Mouse (Mus musculus): ENCODE data around the gene Cox5a.
A peak's percentile ranks its signal among the peaks of the same experiment; 100 is the strongest.

Gene Cox5a

DNA sequence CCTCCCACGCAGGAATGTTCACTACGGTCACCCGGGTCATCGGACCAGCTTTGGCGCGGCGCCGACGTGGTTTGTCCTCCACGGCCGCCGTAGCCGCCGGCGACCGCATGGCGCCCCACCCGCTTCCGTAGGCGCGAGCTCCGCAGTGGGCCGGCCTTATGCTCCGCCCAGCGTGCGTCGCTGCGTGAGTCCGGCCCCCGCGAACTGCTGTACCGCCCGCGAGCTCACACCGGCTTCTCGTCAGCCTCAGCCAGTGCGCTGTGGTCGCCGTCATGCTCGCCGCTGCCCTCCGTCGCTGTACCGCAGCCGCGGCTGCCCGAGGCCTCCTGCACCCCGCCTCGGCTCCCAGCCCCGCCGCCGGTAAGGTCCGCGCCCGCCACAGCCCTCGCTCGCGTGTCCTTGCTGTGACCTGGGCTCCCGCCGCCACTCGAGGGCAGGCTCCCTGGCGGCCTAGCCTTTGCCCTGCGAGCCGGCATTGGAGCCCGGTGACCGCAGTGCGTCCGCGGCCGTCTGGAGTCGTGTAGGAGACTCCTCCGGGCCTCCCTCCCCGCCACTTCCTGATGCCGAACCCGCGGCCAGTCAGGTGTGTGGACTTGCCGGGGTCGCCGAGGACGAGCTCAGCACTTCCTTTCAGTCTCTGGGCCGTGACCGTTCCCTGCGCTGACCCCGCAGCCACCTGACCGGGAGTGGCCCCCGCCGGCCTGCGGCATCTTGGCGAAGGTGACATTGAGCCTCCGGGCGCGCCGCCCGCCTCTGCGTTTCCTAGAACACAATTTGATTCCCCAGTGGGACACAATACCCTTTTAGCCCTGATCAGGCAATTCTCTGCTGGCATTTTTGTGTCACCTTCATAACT is at the start of gene Cox5a:
TSS of gene Cox5a (plus strand) at position 219 of the 856 bp plus-strand sequence.
- peak; percentile 93 for DNase-seq (ENCODE audit: low spot score)

DNA sequence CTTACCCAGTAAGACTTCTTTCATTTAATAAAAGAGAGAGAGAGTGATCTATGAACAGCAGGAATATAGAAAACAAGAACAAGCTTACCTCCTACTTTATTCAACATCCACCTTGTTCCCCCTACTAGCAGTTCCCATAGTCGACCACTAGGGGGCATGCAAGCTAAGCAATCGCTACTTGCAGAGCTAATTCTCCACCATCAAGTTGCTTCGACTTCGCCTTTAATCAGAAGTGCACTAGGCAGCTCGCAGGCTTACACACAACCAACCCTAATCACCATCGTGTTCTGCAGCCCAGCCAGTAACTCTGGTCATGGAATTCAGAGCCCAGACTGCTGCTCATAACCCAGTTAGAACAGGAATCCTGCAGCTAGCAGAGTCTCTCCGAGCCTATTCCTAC is 35.3 kb upstream of the Cox5a start:
- DNase-seq (ENCODE audit: low spot score): peak; percentile 75

DNA sequence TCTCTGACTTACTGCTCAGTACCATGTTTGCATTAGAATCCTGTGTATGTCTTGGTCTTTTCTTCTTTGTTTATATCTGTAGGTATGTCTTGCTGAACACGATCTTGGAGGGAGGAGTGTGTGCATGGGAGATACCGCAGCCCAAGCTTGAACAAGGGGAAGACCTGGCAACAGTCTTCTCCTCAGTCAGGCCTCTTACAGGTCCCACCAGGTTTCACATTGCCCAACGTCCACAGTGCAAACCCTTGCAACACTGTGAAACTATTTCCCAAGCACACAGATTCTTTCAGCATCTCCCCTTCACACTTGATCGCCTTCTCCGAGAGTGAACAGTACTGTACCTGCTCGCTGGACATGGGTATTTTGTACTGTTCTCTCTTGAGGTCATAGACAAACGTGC is 33.3 kb upstream of the Cox5a start:
- no peak for DNase-seq (ENCODE audit: low spot score)

DNA sequence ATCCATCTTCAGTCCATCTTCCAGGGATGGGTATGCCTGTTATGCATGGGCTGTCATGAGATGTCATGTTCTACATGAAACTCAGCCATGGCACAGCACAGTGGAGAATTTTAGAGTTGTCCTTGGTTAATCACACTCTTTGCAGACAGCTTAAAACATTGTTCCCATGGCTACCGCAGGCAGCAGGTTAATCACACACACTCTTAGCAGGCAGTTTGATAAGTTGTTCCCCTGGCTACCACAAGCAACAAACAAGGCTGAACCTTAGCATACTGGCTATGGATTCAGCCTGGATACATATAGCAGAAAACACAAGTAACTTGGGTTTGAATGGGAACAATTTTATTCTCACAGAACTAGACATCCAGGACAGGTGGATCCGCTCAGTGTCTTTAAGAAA is 27.5 kb upstream of the Cox5a start:
- DNase-seq (ENCODE audit: low spot score): no peak

DNA sequence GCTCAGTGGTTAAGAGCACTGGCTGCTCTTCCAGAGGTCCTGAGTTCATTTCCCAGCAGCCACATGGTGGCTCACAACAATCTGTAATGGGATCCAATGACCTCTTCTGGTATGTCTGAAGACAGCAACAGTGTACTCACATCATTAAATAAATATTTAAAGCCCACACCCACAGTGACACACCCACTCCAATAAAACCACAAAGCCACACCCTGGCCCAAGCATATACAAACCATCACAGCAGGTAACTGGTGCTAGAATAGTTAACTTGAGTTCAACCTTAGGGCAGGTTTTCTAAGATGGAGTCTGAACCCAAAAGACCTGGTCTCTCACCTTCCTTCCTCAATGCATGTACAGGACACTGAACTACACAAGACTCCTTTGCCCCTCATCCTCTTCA is 26.1 kb upstream of the Cox5a start:
- DNase-seq (ENCODE audit: low spot score): no peak

DNA sequence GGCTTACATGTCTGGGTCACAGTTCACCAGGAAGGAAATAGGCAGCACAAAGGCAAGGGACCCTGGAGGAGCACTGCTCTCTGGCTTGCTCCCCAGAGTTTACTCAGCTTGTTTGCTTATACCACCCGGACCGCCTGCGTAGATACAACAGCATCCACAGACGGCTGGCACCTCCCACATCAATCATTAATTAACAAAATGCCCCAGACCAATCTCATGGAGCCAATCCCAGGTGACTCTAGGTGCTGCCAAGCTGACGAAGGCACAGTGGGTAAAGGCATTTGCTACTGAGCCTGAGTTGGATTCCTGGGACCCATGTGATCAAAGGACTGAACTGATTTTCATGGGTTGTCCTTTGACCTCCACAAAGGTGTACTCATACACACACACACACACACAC is 23.8 kb upstream of the Cox5a start:
- no peak for DNase-seq (ENCODE audit: low spot score)

DNA sequence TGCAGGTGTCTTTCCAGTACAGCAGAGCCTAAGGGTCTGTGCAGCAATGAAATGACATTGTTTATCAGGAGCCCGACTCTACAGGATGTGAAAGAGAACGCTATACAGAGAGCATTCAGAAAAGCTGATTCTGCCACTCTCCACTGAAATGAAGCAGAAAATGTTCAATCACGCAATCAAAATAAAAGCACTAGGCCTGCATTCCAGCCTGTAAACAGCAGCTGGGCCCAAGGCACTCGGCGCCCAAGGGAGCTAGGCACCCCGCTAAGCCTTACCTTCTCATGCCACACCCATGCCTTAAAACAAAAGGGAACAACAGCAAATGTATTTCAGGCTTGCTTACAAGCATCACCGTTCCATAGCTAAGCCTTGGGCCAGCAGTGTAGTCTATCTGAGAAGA is 22.5 kb upstream of the Cox5a start:
- DNase-seq (ENCODE audit: low spot score): no peak

DNA sequence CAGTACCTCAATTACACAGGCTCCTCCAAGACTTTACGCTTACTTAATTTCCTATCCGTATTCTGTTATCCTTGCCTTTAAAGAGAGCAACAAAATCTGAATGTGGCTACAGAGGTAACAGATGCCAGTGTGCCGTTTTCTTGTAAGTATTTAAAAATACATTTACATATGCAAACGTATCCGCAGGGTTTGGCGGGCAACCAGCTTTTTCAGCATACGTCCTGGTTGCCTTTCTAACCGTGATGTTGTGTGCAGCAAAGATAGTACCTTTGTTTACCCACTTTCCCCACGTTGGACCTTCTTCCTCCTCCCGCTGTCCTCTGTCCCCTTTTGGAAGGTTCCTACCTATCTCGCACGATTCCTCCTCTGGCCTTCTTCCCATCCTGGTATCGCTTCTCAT is 19.6 kb upstream of the Cox5a start:
- no peak for DNase-seq (ENCODE audit: low spot score)

DNA sequence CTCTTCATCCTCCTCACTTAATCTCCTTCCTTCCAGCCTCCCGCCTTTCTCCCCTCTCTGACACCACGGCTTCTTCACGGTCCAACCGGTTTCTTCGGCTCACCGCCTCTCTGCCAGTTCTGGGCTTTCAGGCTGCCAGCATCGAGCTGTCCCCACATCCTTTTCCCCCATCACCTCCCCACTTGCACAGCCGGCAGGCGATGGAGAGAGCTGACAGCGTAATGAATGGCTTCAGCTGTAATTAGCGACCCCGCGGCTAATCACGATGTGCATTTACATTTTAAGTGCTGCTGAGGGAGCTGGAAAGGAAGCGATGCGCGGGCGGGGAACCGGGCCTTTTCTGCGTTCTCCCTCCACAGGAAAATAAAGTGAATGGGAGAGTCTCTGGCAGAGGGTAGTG is 19.2 kb upstream of the Cox5a start:
- DNase-seq (ENCODE audit: low spot score): peak; percentile 9

DNA sequence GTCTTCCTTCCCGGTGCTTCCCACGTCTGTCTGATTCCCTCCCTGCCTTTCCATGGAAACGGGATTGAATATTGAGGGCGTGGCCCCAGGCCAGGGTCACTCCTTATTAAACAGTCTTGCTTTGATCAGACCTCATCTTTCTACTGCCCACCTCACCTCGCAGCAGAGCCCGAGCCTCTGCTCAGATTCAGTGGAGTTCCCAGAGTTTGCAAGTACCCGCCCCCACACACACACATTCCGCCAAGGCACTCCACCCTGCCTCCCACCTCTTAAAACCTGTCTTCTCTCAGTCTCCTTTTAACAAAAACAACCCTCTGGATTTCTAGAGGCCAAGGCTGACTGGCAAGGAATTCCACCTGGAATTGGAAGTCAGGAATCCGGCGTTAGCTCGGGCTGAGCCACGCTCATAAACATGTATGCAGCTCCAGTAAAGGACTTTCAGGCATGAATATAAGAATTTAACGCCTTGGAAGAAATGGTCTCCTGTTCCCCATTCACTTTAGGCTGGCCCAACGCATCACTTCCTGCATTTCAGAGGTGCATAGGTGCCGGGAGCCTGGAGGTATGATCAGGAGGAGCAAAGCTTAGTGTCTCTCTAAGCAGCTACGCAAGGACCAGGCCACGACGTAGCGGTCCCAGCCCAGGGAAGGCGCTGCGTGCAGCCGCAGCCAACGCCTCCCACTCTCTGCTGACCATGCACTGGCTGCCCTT is 18.0 kb upstream of the Cox5a start:
- DNase-seq (ENCODE audit: low spot score): peak; percentile 40

DNA sequence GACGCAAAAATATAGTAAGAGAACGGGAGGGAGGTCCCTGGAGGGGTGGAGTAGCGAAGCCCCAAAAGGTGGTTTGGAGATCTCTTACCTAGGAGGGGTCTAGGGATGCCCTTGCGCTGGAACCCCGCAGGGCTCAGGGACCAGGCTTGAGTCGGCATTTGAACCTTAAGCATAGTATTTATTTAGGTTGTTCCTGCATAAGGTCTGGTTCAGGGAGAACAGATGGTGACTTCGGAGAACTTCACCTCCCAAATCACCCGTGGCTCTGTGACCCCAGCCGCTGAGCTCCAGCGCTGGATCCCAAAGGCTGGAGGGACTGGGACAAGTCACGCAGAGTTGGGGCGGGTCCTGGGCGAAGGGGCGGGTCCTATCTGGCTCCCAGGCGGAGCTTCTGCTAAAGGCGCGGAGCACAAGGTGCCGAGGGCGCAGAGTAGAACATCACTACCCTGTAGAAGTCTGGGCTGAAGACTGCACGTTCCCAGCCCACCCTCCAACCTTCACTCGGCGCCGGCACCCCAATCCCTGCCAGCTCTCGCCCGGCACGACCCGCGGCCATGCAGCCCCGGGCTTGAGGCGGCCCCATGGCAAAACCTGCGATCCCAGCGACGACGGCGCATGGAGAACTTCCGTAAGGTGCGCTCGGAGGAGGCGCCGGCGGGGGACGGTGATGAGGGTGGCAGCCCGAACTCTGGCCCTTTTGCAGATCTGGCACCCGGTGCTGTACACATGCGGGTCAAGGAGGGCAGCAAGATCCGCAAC is 17.3 kb upstream of the Cox5a start, which contains the start of gene Rpp25:
TSS of gene Rpp25 (plus strand) at position 405 of the 759 bp plus-strand sequence.
- DNase-seq (ENCODE audit: low spot score): peak; percentile 74

DNA sequence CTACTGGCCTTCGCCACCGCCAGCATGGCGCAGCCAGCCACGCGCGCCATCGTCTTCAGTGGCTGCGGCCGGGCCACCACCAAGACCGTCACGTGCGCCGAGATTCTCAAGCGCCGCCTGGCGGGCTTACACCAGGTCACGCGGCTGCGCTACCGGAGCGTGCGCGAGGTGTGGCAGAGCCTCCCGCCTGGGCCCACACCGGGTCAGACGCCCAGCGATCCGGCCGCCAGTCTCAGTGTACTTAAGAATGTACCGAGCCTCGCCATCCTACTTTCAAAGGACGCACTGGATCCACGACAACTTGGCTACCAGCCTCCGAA is 16.7 kb upstream of the Cox5a start:
- peak; percentile 67 for DNase-seq (ENCODE audit: low spot score)

DNA sequence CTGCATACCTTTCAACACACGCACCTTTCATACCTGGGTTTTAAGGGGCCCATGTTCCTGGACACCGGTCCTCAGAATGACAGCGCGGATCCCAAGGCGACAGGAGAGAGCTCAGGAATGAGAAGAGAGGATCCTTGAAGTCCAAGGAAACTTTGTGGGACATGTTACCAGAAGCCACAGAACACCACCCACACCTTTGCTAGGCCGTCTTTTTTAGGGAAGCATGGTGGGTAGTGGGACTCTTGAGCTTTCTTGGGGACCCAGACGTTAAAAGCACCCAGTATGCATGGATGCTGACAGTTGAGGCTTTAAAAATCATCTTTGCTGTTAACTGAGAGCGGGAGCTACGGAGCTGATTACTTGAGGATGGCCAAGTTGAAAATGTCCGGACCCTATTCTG is 16.2 kb upstream of the Cox5a start:
- no peak for DNase-seq (ENCODE audit: low spot score)

DNA sequence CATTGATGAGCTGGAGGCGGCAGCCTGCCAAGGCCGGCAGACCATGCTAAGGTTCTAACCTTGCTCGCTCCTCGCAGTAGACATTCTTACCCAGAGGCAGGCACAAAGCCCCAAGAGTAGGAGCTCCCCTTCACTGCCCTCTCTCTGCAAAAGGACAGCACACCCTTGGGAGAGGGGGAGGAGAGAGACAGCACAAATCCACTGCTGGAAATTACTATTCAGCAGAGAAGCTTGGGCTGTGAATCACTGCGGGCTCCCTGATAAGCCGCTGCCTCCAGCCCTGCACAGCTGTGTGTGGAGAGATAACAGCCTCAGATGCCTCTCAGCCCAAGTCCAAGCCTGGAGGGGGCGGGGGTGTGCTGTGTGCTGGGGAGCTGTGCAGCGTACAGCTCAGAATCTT is 15.4 kb upstream of the Cox5a start:
- peak; percentile 77 for DNase-seq (ENCODE audit: low spot score)

DNA sequence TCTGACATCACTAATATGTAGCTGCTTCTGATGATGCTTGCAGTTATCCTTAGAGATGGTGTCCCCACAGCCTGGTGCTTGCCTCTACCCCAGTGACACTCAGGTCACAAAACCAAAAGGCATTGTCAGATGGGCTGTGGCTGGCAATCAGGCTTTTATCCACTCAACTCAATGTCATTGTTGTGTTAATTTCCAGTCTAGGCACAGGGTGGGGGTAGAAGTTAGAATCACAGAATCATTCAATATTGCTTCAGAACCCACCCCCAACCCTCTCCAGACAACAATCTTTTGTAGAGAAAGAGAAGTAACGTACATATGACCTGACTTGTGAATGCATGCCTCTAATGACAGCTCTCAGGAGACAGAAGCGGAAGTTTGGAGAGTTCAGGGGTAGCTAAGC is 10.5 kb upstream of the Cox5a start:
- no peak for DNase-seq (ENCODE audit: low spot score)

DNA sequence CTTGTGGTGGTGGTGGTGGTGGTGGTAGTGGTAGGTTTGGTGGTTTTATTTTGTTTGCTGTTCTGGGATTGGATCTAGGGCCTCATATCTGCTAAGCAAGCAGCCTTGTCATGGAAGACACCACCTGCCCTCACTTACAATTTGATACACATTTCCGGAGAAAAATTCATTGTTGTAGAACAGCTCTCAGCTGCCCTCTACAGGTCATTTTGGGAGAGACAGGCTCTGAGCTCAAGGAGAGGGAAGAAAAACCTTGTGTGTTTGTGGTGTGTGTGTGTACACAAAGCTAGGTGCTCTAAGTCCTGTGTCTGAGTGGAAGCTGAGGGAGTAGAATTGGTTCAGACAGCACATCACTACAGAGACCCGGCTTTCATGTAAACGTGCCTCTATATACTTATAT is 4.0 kb upstream of the Cox5a start:
- DNase-seq (ENCODE audit: low spot score): peak; percentile 32

DNA sequence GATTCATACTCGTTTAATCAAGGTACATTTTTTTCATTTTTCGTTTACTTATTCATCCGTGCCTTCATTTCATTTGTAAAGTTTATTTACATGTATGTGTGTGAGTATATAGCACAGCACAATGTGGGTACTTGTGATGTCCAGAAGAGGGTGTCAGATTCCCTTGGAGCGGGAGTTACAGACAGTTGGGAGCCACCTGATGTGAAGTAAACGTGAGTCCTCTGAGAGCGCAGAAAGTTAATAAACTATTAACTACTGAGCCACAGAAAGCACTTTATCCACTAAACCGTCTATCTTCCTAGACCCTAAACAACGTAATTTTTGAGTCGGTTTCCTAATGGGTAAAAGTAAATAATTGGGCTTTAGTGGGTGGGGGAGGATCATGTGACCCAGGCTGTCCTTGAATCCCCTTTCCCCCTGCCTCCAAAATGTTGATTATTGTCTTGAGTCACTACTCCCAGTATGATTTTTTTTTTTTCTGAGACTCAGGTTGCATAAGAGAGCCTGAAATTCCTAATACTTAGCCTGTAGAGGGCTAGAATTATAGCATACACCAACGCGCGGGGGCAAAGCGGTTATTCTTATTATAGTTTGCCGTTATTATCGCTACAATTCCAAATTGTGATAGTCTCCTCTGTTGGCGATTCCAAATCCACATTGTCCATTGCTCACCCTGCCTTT is 559 bp upstream of the Cox5a start:
- no peak for DNase-seq (ENCODE audit: low spot score)

DNA sequence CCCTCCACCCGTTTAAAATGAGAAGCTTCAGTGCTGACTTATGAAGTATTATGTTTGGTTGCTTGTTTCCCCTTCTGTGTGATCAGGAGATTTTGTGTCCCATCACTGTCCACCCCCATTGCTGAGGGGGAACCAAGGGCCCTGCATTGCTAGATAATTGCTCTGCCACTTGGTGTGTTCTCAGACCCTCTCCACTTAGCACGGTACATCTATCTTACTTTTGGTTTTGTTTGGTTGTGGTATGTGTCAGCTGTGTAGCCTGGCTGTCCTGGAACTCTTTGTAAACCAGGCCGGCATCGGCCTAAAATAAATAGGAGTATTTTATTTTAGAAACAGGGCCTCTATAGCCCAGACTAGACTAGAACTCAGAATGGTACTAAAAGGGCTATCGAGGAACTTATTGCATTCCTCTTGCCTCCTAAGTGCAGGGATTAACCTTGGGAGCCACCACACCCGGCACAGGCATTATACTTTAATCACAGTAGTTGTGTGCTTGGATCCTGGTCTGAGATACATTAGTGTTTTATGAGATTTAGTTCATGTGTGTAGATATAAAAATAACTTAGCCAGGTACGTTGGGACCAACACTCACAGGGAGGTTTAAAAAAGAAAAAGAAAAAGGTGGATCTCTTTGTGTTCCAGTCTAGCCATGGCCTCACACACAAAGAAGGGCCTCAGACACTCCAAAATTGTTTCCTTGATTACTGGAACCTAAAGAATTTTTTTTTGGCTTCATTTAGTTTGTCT is 1.2 kb downstream of the Cox5a start:
- DNase-seq (ENCODE audit: low spot score): no peak

DNA sequence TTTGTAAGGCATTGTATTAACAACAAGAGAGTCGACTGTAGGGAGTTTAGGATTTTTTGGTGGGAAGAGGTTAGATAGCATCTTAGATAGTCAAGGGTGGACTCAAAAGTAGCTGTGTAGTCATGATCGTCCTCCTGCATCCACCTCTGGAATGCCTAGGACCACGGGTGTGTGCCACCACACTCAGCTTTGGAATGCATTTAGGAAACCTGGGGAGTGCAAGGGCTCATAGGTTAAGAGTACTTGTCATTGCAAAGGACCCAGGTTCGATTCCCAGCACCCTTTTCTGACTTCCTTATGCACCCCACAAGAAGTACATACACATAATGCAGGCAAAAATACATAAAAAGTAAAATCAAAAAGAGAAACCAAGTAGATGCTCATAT is 1.8 kb downstream of the Cox5a start:
- DNase-seq (ENCODE audit: low spot score): no peak

DNA sequence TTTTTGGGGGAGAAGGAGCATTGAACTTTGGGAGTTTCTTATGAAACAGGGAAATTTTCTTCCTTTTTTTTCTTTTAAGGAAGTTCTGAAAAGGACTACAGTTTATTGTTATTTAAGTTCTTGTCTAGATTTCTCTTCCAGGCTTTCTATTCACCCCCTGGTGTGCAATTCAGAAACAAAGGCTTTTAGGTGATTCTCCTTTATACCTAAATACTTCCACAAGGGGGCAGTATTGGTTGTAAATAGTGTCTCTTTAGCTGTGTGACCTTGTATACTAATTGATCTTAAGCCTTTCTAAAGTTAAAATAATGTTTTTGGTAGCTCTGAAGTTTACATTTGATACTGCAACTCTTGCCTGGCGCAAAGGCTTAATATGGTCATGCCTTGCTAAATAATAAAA is 2.7 kb downstream of the Cox5a start:
- DNase-seq (ENCODE audit: low spot score): no peak

DNA sequence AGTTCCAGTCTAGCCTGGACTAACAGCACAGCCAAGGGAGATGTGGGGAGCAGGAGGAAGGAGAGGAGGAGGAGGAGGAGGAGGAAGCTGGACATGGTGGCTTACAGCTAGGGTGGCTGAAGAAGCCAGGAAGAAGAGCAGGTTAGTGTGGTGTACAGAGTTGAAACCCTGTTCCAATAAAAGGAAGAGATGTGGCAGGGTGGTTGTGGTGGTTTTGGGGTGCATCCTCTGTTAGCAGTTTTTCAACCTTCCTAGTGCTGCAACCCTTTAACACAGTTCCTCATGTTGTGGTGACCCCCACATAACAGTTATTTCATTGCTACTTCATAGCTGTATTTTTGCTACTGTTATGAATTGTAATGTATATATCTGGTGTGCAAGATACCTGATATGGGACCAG is 3.4 kb downstream of the Cox5a start:
- DNase-seq (ENCODE audit: low spot score): no peak

DNA sequence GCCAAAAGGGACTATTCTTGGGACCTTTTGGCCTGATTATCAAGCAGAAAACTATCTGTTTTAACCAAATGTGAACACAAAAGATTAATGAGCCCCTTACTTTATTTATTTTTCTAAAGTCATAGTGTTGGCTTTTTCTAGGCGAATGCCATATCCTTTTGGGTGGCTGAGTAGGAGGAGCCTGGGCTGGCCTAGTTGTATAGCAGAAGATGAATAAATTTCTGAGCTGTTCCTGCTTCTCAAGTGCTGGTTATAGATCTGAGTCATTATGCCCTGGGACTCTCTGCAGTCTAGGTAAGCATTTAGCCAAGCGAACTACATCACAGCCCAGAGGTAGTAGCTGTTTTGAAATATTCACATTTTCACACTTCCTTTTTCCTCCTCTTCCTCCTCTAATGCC is 4.4 kb downstream of the Cox5a start:
- no peak for DNase-seq (ENCODE audit: low spot score)

Measured in ovary, postnatal 36 days (tissue).